Mouse (Mus musculus) adrenal gland, postnatal 4 days (tissue): Measurements from ENCODE around the gene Thbs4. TPM values are rescaled to one million over a fixed set of nuclear protein-coding genes. Genes with fewer than 3 reads are reported as not detected.
"Not testable (repeated sequence)": the region's sequence is repeated elsewhere in the genome, so short reads cannot be mapped to it uniquely, and the experiment has no call there.

Source experiments
- DNase-seq, 2 experiments: peaks; one replicate each; pipeline ENCODE4 v3.0.0; 2021 to 2022; ENCODE audit warnings: low spot score in 2 of 2, mixed read lengths in 2 of 2
- long read RNA-seq, 2 experiments: library from polyadenylated mRNA; stranded (forward); transcript quantifications; one replicate each; pipeline ENCODE4 v2.0.0; 2021
- total RNA-seq, 2 experiments: library from RNA; stranded (reverse); gene quantifications; 2 replicates each; pipeline ENCODE4 v1.2.3; 2021

The Thbs4 gene
- 10 to 100 TPM in 1 of 2 experiments, 1 to 10 TPM in 1; 6.4 to 13.0 TPM for total RNA-seq
- long read RNA-seq, experiment 1, partial matches to known transcripts = 3 of 4 reads
- long read RNA-seq, experiment 1, other reads (novel, unspliced or antisense) = 0 of 4 reads
- long read RNA-seq, experiment 2, partial matches to known transcripts = 1 of 5 reads
- long read RNA-seq, experiment 2, other reads (novel, unspliced or antisense) = 0 of 5 reads

GRCm38 (mm10) chr13:92794462-92795214 is at the start of gene Thbs4:
Thbs4 (minus strand) TSS chr13:92794818.
- DNase-seq = no peak

- DNase-seq = no peak
Observed at GRCm38 (mm10) chr13:92833162-92833561, 38.5 kb upstream of the Thbs4 start.

GRCm38 (mm10) chr13:92828820-92829219 is 34.2 kb upstream of the Thbs4 start:
- no peak for DNase-seq

DNA sequence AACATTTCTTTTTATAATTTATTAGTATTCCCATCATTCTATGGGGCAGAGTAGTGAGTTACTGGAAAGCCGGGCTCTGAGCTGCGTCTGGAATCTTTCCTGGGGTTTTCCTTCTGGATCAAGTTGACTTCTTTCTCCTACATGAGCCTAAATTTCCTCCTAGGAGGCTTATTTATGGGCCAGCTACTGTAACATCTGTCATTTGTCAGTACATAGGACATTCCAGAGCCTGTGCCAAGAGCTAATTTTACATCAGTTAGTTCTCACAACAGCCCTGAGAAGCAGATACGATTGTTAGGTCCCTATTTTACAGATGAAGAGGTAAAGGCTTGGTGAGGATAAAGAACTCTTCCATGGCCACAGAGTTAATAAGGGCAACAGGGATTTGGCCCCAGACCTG is 22.7 kb upstream of the Thbs4 start:
- DNase-seq = no peak

DNA sequence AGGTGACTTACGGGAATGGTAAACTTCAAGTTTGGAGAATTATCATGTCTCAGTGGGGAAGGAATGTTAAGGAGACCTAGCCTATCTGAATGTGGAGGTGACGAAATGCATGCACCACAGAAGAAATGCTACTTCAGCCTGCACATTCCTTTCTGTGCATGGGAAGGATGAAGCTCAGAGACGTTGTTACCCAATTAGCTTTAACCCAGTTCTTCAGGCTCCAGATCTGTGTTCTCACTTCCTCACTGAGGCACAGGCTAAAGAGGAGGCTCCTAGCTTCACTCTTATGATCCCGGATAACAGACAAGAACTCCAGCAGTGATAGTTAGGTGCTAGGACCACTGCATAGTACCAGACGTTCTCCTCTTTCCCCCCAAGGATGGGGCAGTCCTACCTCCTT is 21.7 kb upstream of the Thbs4 start:
- DNase-seq = no peak

DNA sequence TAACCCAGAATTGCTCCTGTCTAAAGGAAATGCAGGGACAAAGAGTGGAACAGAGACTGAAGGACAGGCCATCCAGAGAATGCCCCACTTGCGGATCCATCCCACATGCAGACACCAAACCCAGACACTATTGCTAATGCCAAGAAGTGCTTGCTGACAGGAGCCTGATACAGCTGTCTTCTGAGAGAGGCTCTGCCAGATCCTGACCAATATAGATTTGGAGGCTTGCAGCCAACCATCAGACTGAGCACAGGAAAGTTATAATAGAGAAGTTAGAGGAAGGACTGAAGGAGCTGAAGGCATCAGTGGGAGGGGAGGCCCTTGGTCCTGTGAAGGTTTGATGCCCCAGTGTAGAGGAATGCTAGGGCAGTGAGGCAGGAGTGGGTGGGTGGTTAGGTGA is 16.0 kb upstream of the Thbs4 start:
- not testable (repeated sequence) for DNase-seq

DNA sequence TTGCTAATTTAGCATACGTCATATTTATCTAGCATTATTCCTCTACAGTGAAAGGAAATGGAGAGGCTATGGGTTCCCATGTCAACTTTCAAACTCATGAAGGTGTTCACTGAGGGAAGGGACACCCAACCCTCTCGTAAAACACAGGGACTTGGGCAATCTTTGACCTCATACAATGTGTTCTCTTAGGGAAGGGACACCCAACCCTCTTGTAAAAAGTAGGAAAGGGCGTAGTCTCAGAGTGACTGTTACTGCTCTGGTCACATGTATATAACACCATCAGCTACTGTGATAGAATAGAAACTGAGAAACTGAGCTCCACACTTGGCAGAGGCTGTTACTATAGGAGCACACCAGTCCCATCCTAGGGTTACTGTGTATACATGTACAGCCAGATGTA is 13.2 kb upstream of the Thbs4 start:
- DNase-seq = no peak

GRCm38 (mm10) chr13:92806785-92807184 is 12.2 kb upstream of the Thbs4 start:
- no peak for DNase-seq

DNA sequence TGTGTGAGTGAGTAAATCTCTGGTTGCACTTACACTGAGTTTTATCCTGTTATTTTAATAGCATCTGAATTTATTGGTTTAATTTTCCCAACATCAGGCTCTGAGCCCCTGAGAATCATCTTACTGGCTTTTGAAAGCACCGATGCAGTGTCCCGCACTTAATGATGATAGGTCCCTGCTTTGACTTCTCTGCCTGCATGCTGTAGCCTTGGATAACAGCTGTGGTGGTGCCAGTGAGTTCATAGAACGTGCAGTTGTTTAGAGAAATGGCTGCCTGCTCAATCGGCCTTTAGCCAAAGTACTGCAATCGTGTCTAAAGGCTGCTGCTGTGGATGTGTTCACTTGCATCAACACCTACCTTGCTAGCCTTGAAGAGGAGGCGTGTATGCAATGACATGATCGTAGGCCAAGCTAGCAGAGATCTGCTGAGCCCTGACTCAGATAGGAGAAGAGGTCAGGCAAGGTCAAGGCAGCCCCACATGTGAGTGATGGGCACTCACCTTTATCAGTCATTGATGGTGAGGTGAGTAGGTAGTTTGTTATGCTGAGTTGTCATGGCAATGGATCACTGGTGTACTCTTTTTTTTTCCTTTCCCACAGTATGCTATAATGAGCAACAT is 4.8 kb upstream of the Thbs4 start:
- DNase-seq = no peak

DNA sequence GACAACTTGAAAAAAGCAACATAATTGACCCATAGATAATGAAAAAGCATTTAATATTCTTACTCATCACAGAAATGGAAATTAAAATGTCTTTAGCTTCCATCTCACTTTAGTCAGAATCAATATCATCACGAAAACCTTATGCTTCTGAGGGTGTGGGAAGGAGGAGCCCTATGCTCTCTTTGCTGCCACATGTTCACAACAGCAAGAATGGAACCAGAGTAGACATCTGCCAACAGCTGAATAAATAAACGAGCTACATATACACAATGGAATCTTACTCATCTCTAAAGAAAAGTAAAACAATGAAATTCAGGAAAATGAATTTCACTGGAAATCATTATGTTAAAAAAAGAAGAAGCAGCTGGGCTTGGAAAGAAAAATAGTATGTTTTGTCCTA is 4.2 kb upstream of the Thbs4 start:
- DNase-seq = no peak

- DNase-seq = no peak
Observed at GRCm38 (mm10) chr13:92793636-92794035, 982 bp downstream of the Thbs4 start.

GRCm38 (mm10) chr13:92791474-92791873 is 3.1 kb downstream of the Thbs4 start:
- no peak for DNase-seq

- DNase-seq = no peak
Observed at GRCm38 (mm10) chr13:92784311-92784710, 10.3 kb downstream of the Thbs4 start.

DNA sequence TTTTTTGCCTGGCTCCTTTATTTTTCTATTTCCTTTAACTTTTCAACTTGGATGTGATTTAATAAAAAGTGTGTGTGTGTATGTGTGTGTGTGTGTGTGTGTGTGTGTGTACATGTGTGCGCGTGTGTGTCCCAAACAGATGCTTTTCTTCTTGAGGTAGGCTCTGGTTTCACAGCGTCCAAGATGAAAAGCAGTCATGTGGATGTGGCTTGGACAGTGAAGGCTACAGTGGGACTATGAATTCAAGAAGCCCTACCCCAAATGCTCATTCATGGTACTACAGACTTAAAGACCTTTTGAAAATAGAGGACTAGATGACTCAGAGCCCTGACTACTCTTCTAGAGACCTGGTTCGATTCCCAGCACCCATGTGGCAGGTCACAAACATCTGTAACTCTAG is 11.1 kb downstream of the Thbs4 start:
- no peak for DNase-seq

DNA sequence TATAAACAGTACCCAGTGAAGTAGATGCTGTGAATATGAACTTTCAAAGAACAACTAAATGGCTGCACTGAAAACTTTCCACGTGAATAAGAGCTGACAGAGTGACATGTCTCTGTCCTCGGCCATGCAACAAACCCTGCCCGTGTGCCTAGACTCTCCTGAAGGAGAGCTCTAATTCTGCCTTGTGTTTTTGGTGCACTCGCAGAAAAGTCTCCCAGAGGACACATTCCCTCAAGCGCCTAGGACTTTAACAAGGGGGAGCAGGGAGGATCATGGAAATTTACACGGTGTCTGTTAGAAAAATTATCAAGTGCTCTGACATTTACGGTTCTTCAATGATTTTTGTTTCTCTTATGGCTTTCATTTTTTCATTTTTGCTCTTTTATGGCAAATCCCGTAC is 13.7 kb downstream of the Thbs4 start:
- DNase-seq = no peak

DNA sequence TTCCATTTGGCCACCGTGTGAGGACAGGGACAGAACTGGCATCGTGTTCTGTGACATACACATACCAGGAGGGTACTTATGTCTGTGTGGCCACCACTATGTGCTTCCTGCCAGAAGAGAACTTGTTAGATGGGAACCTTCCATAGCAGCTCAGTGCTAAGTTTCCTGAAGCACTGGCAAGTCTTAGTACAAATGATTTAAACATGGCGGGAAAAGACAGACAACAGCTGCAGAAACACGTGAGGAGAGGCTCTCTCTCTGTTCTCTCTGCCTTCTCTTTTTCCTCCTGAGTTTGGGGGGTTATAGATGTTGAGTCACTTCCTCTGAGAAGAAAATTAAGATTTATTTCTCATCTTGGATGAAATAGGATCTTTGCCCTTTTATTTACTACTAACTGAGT is 14.5 kb downstream of the Thbs4 start:
- DNase-seq = no peak

DNA sequence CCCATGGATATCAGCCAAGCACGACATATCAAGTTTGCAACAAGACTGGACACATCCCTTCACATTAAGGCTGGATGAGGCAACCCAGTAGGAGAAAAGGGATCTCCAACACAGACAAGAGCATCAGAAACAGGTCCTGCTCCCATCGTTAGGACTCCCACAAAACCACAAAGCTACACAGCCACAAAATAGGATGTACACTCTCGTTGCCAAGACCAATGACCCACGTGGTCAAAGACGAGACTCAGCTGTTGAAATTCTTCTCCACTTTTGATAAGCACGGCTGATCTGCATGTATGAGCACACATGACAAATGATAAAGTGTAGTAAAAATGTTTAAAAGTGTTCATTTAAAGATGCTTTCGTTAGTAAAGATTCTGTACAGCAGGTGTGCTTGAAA is 16.0 kb downstream of the Thbs4 start:
- DNase-seq = no peak

DNA sequence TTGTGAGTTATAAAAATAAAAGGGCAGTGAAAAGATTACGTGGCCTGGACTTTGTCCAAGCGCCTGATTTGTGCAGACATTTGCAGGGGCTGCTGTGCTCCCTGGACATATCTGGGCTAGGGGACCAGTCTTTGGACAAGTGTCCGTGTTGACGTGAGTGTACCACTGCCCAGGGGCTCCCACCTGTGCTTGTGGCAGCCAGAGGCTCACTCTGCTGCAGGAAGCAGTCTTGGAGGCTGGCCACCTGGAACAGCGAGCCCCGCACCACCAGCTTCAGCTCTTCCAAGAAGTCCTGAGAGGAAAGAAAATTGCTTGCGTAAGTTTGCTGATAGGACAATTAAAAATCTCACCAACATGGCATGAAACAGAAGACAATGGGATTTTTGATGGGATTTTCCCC is 18.7 kb downstream of the Thbs4 start:
- DNase-seq = no peak

DNA sequence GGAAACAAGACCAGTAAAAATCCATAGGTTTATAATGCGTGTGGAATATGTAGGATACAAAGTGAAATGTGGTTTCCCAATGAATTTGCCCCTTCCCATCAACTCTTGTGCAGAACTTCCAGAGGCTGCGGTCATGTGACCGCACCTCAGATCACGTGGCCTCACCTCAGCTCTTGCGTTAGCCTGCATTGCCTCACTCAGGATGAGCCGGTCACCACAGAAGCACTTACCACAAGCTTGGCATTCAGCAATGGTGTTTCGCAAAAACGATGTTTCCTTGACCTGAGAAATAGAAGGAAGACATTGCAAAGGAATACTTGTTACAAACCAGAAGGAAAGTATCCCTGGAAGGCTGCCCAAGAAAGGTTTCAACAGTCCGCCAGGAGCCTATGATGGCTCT is 19.7 kb downstream of the Thbs4 start:
- no peak for DNase-seq

GRCm38 (mm10) chr13:92772500-92772899 is 22.1 kb downstream of the Thbs4 start:
- no peak for DNase-seq

GRCm38 (mm10) chr13:92771566-92771965 is 23.1 kb downstream of the Thbs4 start:
- DNase-seq = no peak

DNA sequence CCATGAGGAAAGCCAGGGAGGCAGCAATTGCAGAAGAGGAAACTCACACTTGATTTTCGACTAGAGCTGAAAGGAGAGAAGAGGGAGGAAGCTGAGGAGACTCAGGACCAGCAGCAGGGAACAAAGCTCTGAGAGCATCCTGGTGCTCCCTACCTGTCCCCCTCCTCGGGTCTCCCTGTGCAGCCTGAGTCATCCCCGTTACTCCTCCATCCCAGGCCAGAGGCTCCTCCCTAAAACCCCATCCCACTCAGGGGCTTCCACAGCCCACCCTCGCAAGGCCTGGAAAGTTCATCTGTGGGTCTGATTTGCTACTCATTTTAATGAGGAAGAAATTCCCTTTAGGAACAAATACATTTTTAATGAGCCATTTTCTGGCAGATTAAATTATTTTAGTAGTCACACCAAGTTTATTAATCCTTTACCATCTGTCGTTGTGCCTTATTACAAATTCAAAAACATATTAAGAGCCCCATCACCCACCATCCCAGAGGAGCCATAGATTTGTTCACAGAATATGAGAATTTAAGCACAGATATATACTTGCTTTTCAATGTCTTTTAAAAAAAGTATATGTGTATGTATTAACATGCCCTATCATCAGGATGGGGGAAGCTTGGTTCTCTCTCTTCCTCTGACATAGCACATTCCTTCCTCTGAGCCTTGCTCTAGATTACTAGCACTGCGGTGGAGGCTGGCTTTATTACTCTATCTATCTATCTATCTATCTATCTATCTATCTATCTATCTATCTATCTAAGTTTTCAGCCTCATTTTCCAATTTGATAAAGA is 29.0 kb downstream of the Thbs4 start:
- no peak for DNase-seq
